Mouse (Mus musculus) ES-E14 (cell line): Measurements from ENCODE around the gene Usp8. TPM values are rescaled to one million over a fixed set of nuclear protein-coding genes. Genes with fewer than 3 reads are reported as not detected.

Source experiments
- DNase-seq: peaks from one replicate; pipeline ENCODE4 v3.0.0-alpha.2; 2013; ENCODE audit warnings: low read depth, low spot score
- H3K27ac ChIP-seq: 2 replicates; pipeline ENCODE4 v1.5.1; 2012; ENCODE audit warnings: low read depth, mild to moderate bottlenecking, low read length, moderate library complexity, mixed read lengths; ENCODE audit not compliant: poor library complexity, insufficient read depth, severe bottlenecking
- H3K36me3 ChIP-seq: 2 replicates; pipeline ENCODE4 v1.6.1; 2012; ENCODE audit warnings: mild to moderate bottlenecking, low read length, moderate library complexity, mixed read lengths; ENCODE audit not compliant: control insufficient read depth, poor library complexity, insufficient read depth, severe bottlenecking
- H3K4me1 ChIP-seq, 2 experiments: fragments of 150-350 bp in 1 of 2; sonication (generic) in 1 of 2; 2 replicates each; pipeline ENCODE4 v1.6.1; 2012; ENCODE audit warnings: low read length in 2 of 2, mild to moderate bottlenecking in 1 of 2, mixed read lengths in 1 of 2; ENCODE audit not compliant: control insufficient read depth in 2 of 2, insufficient read depth in 2 of 2, poor library complexity in 1 of 2
- H3K4me3 ChIP-seq, 2 experiments: fragments of 150-350 bp in 1 of 2; sonication (generic) in 1 of 2; 2 replicates each; pipeline ENCODE4 v1.5.1; 2012; ENCODE audit warnings: low read length in 2 of 2, low read depth in 1 of 2, mild to moderate bottlenecking in 1 of 2, mixed read lengths in 1 of 2; ENCODE audit not compliant: insufficient read depth in 1 of 2, poor library complexity in 1 of 2, severe bottlenecking in 1 of 2
- H3K9ac ChIP-seq: 2 replicates; pipeline ENCODE4 v1.6.1; 2012; ENCODE audit warnings: low read depth, mild to moderate bottlenecking, low read length, mixed read lengths; ENCODE audit not compliant: poor library complexity, insufficient read depth, severe bottlenecking
- H3K9me3 ChIP-seq: fragments of 150-350 bp; sonication (generic); 2 replicates; pipeline ENCODE4 v1.6.1; 2012; ENCODE audit warnings: low read depth, mild to moderate bottlenecking, low read length; ENCODE audit not compliant: control insufficient read depth, insufficient read depth
- CHD2 ChIP-seq: IDR thresholded peaks from 2 replicates; pipeline ENCODE4 v1.6.1; 2014; ENCODE audit warnings: mild to moderate bottlenecking, low read depth, low read length, inconsistent platforms
- HCFC1 ChIP-seq: IDR thresholded peaks from 2 replicates; pipeline ENCODE4 v1.6.1; 2012; ENCODE audit warnings: low read length, inconsistent platforms, borderline replicate concordance; ENCODE audit not compliant: insufficient read depth
- MAFK ChIP-seq: IDR thresholded peaks from 2 replicates; pipeline ENCODE4 v1.6.1; 2014; ENCODE audit warnings: mild to moderate bottlenecking, low read depth, low read length, inconsistent platforms; ENCODE audit not compliant: insufficient read depth
- ZC3H11A ChIP-seq: IDR thresholded peaks from 2 replicates; pipeline ENCODE4 v1.6.1; 2012; ENCODE audit warnings: low read depth, mild to moderate bottlenecking, inconsistent platforms, low read length, borderline replicate concordance
- ZNF384 ChIP-seq: IDR thresholded peaks from 2 replicates; pipeline ENCODE4 v1.6.1; 2012; ENCODE audit warnings: low read depth, low read length, inconsistent platforms
- in situ Hi-C, 2 experiments: fragments of 600-800 bp; cut with MboI; formaldehyde crosslinking; loops; one replicate each; pipeline ENCODE4 v1.15.1; 2025; ENCODE audit warnings: low sequenced_read_pairs in 2 of 2, inconsistent platforms in 1 of 2; ENCODE audit not compliant: unreplicated experiment in 2 of 2
- total RNA-seq: library from RNA; depleted of rRNA; stranded (reverse); fragments of 300-350 nt; gene quantifications from 2 replicates; pipeline ENCODE4 v1.2.3, GENCODE M21; 2012

Usp8 gene
- total RNA-seq, 1 experiment = 34.6 TPM

DNA sequence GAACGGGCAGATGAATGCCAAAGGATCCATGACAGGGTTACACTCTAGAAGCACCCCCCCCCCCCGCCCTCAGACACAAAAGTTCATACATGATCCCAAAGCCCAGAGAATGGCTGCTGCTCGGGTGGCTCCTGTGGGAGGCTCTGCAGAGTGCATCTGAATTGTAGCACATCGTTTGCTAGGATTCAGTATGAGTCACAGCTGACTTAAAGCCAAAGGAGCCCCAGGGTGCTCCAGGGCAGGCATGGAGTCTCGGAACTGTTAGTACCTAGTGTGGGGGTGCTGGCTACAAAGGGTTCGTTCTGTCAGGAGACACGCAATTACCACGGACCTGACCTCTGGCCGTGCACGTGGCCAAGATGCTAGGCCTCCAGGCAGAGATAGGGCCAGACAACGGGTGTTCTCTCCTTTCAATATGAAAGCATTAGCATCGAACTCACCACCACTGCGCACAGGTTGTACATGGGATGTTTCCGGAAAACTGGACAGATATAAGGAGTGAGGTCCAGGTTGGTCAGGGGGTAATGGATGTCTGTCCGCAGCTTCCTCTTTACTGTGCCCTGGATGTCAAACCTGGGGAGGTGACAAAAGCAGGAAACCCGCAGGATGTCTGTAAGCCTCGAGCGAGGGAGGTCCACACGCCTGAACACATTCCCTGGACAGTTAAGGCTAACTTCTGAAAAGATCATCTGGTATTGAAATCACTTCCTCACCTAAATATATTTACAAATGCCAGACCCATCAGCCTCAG lies 62.5 kb downstream of the Usp8 start:
- Histone ChIP-seq H3K4me3 (no peak overlapping the region), H3K27ac (no peak overlapping the region), H3K4me1 (peaks cover 0 to 8% of the 10 kb centered on the region in 2 experiments; a peak in 2 of 4 replicates), H3K36me3 (no peaks in the 10 kb centered on the region), H3K9me3 (no peaks in the 10 kb centered on the region), H3K9ac (no peak overlapping the region)
- no peak for DNase-seq
- TF ChIP-seq ZC3H11A (no peak), CHD2 (no peak), MAFK (no peak), ZNF384 (no peak), HCFC1 (no peak)
- in situ Hi-C loops = no loop called here

DNA sequence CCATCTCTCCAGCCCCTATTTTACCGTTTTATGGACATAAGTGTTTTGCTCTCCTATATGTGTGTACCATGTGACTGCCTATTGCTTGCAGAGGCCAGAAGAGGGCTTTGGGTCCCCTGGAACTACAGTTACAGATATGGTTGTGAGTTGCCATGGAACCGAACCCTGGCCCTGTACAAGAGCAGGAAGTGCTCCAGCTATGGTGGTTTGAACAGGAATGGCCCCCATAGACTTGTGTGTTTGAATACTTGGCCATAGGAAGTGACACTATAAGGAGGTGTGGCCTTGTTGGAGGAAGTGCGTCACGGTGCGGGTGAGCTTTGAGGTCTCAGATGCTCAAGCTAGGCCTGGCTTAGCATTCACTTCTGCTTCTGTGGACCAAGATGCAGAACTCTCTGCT lies 65.1 kb downstream of the Usp8 start:
- Histone ChIP-seq H3K4me3 (no peak overlapping the region), H3K9ac (no peak overlapping the region), H3K4me1 (no peaks in the 10 kb centered on the region), H3K9me3 (no peaks in the 10 kb centered on the region), H3K36me3 (no peaks in the 10 kb centered on the region), H3K27ac (no peak overlapping the region)
- no peak for DNase-seq
- TF ChIP-seq ZNF384 (no peak), ZC3H11A (no peak), CHD2 (no peak), MAFK (no peak), HCFC1 (no peak)
- in situ Hi-C loops = no loop called here

DNA sequence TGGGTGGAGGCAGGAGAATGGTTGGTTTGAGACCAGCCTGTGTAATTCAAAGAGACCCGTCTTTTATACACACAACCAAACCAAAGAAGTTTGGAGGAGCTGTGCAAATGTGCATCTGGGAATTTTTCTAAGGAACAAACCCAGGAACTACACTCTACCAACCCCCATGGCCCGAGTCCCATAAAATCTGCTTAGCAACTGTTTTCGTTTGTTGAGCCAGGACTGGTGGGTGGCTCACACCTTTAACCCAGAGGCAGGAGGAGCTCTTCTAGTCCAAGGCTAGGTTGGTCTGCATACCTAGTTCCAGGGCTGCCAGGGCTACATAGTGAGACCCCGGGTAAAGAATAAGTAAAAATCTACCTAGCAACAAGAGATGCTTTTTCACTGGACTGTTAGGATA lies 68.8 kb downstream of the Usp8 start:
- TF ChIP-seq CHD2 (no peak), MAFK (no peak), ZNF384 (no peak), ZC3H11A (no peak), HCFC1 (no peak)
- in situ Hi-C loops = no loop called here
- Histone ChIP-seq H3K4me3 (no peak overlapping the region), H3K9ac (no peak overlapping the region), H3K4me1 (peaks cover 0 to 2% of the 10 kb centered on the region in 2 experiments; a peak in 1 of 4 replicates), H3K9me3 (no peaks in the 10 kb centered on the region), H3K27ac (no peak overlapping the region), H3K36me3 (no peaks in the 10 kb centered on the region)
- no peak for DNase-seq

DNA sequence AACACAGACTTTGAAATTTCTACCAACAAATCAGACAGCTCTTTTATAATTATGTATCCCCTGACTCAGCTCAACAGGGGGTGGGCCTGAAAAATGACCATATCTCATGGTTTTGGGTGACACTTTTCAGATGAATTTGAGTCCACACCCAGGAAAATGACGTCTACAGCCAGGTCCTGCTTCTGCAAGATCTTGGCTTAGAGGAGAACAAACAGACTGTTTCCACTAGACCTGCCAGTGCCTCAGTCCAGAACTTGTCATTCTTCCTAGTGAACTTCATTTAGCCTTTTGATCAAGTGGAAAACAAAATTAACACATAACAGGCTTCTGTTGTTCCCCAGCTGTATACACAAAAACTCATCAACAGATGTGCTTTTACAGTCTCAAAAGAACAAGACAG lies 69.3 kb downstream of the Usp8 start:
- in situ Hi-C loops = no loop called here
- no peak for TF ChIP-seq HCFC1
- TF ChIP-seq ZNF384 = no peak
- no peak for TF ChIP-seq MAFK
- no peak for TF ChIP-seq CHD2
- no peak for TF ChIP-seq ZC3H11A
- peaks cover 0 to 2% of the 10 kb centered on the region in 2 experiments; a peak in 1 of 4 replicates for H3K4me1 ChIP-seq
- no peaks in the 10 kb centered on the region for H3K36me3 ChIP-seq
- H3K27ac ChIP-seq = no peak overlapping the region
- no peaks in the 10 kb centered on the region for H3K9me3 ChIP-seq
- no peak overlapping the region for H3K9ac ChIP-seq
- DNase-seq = no peak
- no peak overlapping the region for H3K4me3 ChIP-seq
